Mouse (Mus musculus) MEL (cell line): ENCODE measurements around the gene Phkg2.

Source experiments
- GATA1 ChIP-seq: IDR thresholded peaks from 2 replicates; pipeline ENCODE4 v1.6.1; 2011; ENCODE audit warnings: low read depth, low read length, improper control_type of control experiment
- MYC ChIP-seq: IDR thresholded peaks from 2 replicates; pipeline ENCODE4 v1.6.1; 2011; ENCODE audit warnings: low read depth, mild to moderate bottlenecking, low read length, improper control_type of control experiment, moderate library complexity
- NELFE ChIP-seq: IDR thresholded peaks from 2 replicates; pipeline ENCODE4 v1.6.1; 2011; ENCODE audit warnings: low read depth, low read length, improper control_type of control experiment
- POLR2A ChIP-seq, 2 experiments: IDR thresholded peaks; 2 replicates each; pipeline ENCODE4 v1.6.1; 2011 to 2012; ENCODE audit warnings: low read length in 2 of 2, mild to moderate bottlenecking in 2 of 2, control low read depth in 1 of 2, improper control_type of control experiment in 1 of 2, low read depth in 1 of 2, moderate library complexity in 1 of 2; ENCODE audit not compliant: control insufficient read depth in 1 of 2, insufficient read depth in 1 of 2, poor library complexity in 1 of 2
- UBTF ChIP-seq: IDR thresholded peaks from 2 replicates; pipeline ENCODE4 v1.6.1; 2012; ENCODE audit warnings: low read depth, mild to moderate bottlenecking, inconsistent platforms, low read length, improper control_type of control experiment, moderate library complexity, borderline replicate concordance; ENCODE audit not compliant: insufficient read depth

GRCm38 (mm10) chr7:127602903-127603302, 29.8 kb downstream of the Phkg2 start:
- TF ChIP-seq POLR2A (IDR thresholded peaks at IDR 0.05; ENCODE audit: control insufficient read depth in 1 of 2, insufficient read depth in 1 of 2, low read depth in 1 of 2, low read length in 2 of 2, poor library complexity in 1 of 2) (no peak), NELFE (no peak), MYC (no peak), GATA1 (no peak), UBTF (no peak)
